Mouse (Mus musculus): ENCODE data around the gene Nr2e1.
A peak's percentile ranks its signal among the peaks of the same experiment; 100 is the strongest.

Gene Nr2e1

DNA sequence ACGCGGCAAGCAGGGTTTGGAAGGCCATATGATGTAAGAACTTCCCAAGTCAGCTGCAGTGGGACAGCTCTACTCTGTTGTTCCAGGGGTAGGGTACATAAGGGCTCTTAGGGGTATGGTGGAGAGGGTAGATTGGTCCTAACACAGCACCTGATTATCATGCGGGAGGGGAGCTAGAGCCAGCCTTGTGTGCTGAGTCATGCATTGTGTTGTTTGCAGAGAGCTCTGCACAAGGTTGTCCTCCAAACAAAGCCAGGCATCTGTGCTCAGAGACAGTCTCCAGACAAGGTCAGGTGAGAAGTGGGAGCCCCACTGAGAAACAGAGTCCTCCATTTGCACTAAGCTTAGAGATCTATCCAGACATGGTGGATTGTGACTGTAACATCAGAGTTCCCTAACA is 36.9 kb downstream of the Nr2e1 start:
- DNase-seq (ENCODE audit: low spot score in 2 of 2): no peak

DNA sequence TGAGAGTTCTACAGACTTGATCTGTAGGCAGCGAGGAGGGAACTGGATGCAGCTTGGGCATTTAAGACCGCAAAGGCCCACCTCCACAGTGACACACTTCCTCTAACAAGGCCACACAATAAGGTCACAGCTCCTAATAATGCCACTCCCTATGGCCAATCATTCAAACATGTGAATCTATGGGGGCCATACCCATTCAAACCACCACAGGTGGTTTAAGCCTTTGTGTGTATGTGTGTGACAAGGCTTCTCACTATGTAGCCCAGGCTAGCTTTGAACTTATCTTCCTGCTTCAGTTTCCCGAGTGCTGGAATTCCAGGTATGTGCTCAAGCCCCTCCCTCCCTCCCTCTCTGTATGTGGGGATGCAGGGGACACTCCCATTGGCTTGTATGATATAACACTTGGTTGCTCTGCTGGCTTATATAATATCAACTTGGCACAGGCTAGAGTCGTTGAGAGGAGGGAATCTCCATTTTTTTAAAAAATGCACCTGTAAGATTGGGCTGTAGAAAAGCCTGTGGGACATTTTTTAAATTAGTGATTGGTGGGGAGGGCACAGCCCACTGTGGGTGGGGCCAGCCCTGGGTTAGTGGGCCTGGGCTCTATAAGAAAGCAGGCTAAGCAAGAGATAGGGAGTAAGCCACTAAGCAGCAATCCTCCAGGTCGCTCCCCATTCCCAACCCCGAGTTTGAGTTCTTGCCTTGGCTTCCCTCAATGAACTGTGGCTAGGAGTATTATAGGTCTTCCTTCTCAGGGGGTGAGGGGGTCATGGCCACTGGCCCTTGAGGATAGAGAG is 37.5 kb downstream of the Nr2e1 start:
- DNase-seq (ENCODE audit: low spot score in 2 of 2): no peak

DNA sequence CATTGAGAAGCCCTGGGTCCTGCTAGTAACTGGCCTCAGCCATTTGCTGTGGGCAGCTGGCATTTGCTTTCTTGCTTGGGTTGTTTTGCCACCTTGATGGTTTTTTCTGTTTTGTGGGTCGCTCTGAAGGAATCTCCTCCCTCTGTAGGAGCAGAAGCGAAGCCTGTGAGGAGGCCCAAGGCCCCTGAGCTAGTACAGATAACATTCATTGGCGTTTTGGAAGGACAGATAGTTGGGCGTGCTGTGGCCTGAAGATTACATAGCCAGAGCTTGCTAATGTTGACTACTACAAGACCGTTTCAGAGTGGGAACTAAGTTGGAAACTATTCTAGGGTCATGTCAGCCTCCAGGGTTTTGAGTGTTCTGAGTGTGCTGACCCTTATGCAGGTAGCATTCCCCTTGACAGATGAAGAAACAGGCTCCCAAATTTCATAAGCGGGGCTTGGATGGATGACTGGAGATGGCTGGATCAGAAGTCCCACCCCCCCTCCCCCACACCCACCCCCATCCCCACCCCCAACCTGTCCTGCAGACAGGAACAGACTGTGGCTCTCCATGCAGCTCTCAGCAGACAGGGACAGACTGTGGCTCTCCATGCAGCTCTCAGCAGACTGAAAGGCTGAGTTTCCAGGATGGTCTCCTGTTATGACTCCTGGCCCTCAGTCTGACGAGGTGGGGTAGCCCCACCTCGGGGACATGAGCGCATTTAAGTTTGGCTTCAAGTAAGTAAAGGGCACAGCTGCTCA is 45.7 kb downstream of the Nr2e1 start:
- DNase-seq (ENCODE audit: low spot score in 2 of 2): peak in 1 of 2 experiments; percentile 40

DNA sequence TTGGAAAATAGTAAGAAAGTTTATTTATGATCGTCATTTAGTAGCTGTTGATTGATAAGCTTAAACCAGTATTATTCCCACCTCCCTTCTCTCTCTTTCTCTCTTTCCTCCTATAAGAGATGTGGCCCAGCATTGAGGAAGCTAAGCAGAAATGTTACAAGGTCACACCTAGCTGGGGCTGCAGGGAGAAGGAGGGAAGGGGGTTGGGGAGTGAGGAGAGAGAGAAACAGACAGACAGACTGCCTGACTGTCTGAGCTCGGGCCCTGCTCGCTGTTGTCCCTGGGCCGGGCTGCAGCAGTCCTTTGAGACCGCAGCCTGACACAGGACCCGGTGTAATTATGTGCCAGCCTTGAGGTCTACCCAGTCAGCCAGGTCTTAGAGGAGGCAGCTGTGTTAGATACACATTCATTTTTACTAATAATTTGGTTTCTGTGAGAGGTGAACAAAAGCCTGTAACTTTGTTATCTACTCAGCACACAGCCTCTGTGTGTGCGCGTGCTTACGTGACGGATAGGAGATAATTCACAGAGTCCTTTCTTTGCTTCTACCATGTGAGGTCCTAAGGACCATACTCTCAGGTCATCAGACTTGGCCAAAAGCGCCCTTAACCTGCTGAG is 49.5 kb downstream of the Nr2e1 start:
- DNase-seq (ENCODE audit: low spot score in 2 of 2): peak in 1 of 2 experiments; percentile 21

DNA sequence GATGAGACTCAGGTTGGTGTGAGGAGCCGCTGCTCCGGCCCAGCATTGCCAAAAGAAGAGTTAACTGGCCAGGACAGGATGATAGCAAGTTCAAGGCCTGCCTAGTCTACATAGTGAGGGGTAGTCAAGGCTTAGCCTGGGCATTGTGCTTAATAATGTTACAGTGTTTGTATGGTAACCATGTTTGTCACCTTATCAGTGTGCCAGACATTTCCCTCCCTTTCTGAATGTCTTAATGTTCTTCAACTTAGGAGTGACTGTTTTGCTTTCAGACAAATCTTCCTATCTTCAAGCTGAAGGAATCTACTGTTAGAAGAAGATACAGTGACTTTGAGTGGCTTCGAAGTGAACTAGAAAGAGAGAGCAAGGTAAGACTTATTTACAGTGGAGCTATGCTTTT is 57.8 kb downstream of the Nr2e1 start:
- no peak for DNase-seq (ENCODE audit: low spot score in 2 of 2)

DNA sequence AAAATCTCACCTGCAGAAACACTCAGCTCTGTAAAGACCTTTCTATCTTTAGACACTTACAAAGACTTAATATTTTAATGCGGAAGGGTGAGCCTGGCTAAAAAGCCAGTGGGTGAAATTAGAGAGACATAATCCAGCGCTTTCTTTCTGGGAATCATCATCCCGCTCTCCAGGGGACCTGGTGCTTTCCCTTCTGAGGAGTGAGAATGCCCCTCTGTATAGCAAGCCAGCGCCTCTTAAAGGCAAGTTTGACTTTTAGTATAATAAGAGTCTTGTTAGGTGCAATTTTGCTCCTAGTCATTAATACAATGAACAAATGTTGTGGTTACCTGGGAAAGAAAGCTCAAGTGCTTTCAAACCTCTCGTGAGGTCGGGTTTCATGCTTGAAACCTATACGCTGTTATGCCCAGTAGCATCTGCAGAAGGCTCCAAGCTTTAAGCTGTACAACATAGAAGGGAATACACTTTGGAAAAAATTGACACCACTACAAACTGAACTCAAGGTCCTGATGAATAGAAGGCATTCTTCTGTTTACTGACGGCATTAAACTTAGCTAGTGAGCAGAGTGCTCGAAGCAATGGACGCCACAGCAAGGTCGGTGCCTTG is 59.8 kb downstream of the Nr2e1 start:
- DNase-seq (ENCODE audit: low spot score in 2 of 2): no peak

DNA sequence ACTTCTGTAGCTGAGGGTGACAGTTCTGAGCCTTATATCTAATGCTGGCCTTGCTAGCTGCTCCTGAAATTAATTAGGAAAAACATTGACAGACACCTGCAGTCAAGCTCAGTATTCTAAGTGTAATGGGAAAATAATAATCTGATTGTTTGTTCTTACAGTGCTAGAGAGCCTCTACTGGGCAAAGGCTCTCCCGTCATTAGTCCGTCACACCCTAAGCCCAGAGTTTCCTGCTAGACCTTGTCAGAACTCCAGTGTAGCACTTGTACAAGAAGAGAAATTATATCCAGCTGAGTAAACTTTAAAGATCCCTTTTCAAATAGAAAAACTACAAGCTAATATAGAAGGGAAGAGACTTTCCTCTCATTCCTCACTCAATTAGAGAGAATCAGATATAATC is 60.5 kb downstream of the Nr2e1 start:
- DNase-seq (ENCODE audit: low spot score in 2 of 2): no peak

DNA sequence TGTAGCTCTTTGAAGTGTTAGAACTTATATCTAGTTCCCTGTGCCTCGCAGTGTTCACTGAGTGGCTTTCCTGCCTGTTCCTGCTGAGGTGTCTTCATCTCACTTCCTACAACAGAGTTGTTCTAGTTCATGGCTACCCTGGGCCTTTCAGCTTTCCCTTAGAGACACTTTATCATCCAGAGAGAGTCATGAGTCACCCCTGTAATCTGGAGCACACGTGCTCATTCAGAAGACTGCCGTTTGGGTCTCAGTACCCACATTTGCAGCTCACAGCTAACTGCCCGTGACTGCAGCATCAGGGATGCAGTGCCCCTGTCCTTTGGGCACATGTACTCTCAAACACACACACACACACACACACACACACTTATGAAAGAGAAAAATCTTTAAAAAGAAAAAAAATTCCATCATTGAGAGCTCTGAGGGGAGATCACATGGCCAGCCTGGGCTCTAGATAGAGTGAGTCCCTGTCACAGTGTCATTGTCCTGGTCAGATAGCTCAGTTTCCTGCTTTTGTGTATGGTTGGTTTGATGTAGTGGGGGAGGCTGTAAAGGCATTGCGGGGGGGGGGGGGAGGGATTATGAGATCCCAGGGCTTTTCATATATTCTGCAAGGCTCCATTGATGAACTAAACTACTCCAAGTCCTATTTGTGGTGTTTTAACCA is 62.0 kb downstream of the Nr2e1 start:
- DNase-seq (ENCODE audit: low spot score in 2 of 2): no peak

DNA sequence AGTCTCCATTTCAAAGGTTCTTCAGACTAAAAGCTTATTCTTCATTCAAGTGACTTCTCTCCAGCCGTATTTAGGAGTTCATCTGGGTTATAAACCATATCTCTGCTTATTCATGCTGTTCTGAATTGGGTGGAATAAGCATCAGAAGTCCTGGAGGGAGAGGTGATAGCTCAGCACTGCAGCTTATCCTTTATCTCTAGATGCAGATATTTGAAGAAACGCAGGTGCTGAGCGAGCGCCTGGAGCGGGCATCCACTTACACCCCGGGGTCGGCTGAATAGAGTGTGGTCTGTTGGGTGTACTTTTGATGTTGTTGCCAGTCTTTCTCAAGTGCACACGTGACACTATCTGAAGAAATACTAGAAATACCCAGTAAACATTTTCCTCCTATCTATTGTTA is 65.1 kb downstream of the Nr2e1 start:
- DNase-seq (ENCODE audit: low spot score in 2 of 2): no peak

DNA sequence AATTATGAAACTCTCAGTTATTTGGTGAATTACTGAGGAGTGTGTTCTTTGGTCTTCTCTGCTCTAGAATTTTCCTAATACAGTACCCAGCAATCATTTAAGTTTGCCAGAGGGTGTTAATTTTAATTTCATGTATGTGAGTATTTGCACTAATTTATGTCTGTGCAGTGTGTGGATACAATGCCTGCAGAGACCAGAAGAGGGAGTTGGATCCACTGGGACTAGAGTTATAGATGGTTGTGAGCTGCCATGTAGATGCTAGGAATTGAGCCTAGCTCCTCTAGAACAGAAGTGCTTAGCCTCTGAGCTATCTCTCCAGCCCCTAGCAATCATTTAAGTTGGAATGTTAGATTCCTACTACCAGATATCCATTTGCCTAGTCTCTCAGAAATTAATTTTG is 69.3 kb downstream of the Nr2e1 start:
- no peak for DNase-seq (ENCODE audit: low spot score in 2 of 2)

All from spleen, postnatal 10 days (tissue).